Mouse (Mus musculus): ENCODE data around the gene Gja10.

DNA sequence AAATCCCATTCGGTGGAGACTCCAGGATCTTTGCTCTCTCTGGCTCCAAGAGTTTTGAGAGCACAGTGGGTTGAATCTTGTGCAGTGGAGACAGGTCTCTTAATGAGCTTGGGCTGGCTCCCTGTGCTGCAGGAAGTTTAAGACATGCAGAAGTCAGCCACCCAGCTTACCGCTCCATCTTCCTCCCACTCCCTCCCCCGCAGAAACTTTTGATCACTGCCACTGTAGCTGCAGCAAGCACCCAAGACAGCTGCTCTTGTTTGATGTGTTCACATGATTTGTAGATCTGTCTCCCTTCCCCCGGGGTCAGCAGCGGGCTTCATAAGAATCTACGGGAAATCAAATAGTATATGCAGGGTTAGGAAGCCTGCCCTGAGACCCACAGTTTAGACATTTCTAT, 42.3 kb downstream of the Gja10 start:
- TF ChIP-seq TCF12 (IDR thresholded peaks at IDR 0.05; ENCODE audit: low read depth, low read length): no peak
- no peak for TF ChIP-seq UBTF (IDR thresholded peaks at IDR 0.05; ENCODE audit: low read depth, low read length)
- no peak for TF ChIP-seq NELFE (IDR thresholded peaks at IDR 0.05; ENCODE audit: low read depth, low read length)
- TF ChIP-seq GABPA (IDR thresholded peaks at IDR 0.05; ENCODE audit: insufficient replicate concordance, low read depth, low read length): no peak
- TF ChIP-seq CTCF (conservative IDR thresholded peaks at IDR 0.05 in 1 of 2, IDR thresholded peaks at IDR 0.05 in 1 of 2; ENCODE audit: low read depth in 2 of 2, low read length in 2 of 2): no peak
- no peak for TF ChIP-seq MAFK (IDR thresholded peaks at IDR 0.05; ENCODE audit: insufficient replicate concordance, low read length)
- no peak for TF ChIP-seq MYC (IDR thresholded peaks at IDR 0.05; ENCODE audit: low read depth, low read length)
